Mouse (Mus musculus) kidney, postnatal 0 days (tissue): ENCODE results near the gene Cdkl1. TPM values are rescaled to one million over a fixed set of nuclear protein-coding genes. Genes with fewer than 3 reads are reported as not detected.

ENCODE experiments used
- ATAC-seq: fragments of 200-750 bp; cut with Nextera tagmentation; replicated peaks from 2 replicates; pipeline ENCODE4 v1.8.0; 2017; ENCODE audit warnings: low read depth, moderate number of reproducible peaks, moderate TSS enrichment, moderate library complexity; ENCODE audit not compliant: low FRiP score
- DNase-seq: peaks from one replicate; pipeline ENCODE4 v3.0.0-alpha.2; 2016; ENCODE audit warnings: low spot score
- H3K27ac ChIP-seq: fragments of 300-500 bp; sonication (generic); 2 replicates; pipeline ENCODE4 v1.5.1; 2014; ENCODE audit warnings: mild to moderate bottlenecking
- H3K27me3 ChIP-seq: fragments of 300-500 bp; sonication (generic); 2 replicates; pipeline ENCODE4 v1.6.1; 2014; ENCODE audit warnings: low read length, mixed read lengths; ENCODE audit not compliant: insufficient read depth
- H3K36me3 ChIP-seq: fragments of 300-500 bp; sonication (generic); 2 replicates; pipeline ENCODE4 v1.6.1; 2014; ENCODE audit warnings: low read length, mixed read lengths; ENCODE audit not compliant: insufficient read depth
- H3K4me1 ChIP-seq: fragments of 300-500 bp; sonication (generic); replicated peaks from 2 replicates; pipeline ENCODE4 v1.6.1; 2014; ENCODE audit warnings: antibody characterized with exemption, low read length, mixed read lengths; ENCODE audit not compliant: insufficient read depth
- H3K4me2 ChIP-seq: fragments of 300-500 bp; sonication (generic); 2 replicates; pipeline ENCODE4 v1.6.1; 2014; ENCODE audit warnings: mild to moderate bottlenecking, low read length, moderate library complexity, mixed read lengths
- H3K4me3 ChIP-seq: fragments of 300-500 bp; sonication (generic); replicated peaks from 2 replicates; pipeline ENCODE4 v1.5.1; 2014; ENCODE audit warnings: low read depth, low read length
- H3K9ac ChIP-seq: fragments of 300-500 bp; sonication (generic); 2 replicates; pipeline ENCODE4 v1.6.1; 2014; ENCODE audit warnings: low read depth, low read length
- H3K9me3 ChIP-seq: fragments of 300-500 bp; sonication (generic); replicated peaks from 2 replicates; pipeline ENCODE4 v1.6.1; 2016; ENCODE audit warnings: low read length, inconsistent platforms, mixed read lengths
- CTCF ChIP-seq: IDR thresholded peaks from 2 replicates; pipeline ENCODE4 v1.5.1; 2016; ENCODE audit warnings: antibody characterized with exemption, low read depth, mild to moderate bottlenecking, moderate library complexity
- WGBS: fragments of 180-500 bp; shearing (Covaris S2); extraction: QIAGEN DNeasy Blood & Tissue Kit; methylation state at CpG from one replicate; pipeline ENCODE4 v1.1.7; 2014; 5-methylcytosine and 5-hydroxymethylcytosine counted together
- polyA plus RNA-seq: library from polyadenylated mRNA; unstranded; fragments of >200 nt; fragmentation: Nextera tagmentation; extraction: Ambion mirVana; gene quantifications from 2 replicates; pipeline ENCODE4 v1.2.1, GENCODE M21; 2015

Cdkl1 gene
- polyA plus RNA-seq, 1 experiment from 2014 or later: 85.5 TPM

DNA sequence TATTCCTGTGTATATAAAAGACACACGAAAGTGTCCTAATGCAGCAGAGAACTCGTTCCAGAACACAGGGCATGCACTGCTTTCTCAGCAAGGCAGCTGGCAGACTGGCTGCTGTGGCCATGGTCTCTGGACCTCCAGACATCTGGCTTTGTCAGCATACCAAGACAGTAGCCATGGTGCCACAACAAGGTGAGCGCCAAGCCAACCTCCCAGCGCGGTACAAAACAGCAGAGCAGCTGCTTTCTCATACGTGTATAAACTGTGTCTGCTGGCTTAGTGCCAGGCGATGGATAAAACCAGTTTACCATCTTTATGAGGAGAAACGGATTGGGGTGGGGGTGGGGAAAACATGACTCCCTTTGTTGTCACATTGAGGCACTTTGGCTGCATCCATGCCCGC lies 25.5 kb downstream of the Cdkl1 start:
- no peak overlapping the region for H3K4me3 ChIP-seq
- H3K4me1 ChIP-seq: peaks cover 23% of the 10 kb centered on the region
- H3K27ac ChIP-seq: peak overlapping the region; percentile 19; the same call in 1 of the 2 replicates
- no peak overlapping the region for H3K4me2 ChIP-seq
- no peak for DNase-seq
- H3K36me3 ChIP-seq: no peaks in the 10 kb centered on the region
- no peaks in the 10 kb centered on the region for H3K9me3 ChIP-seq
- H3K27me3 ChIP-seq: no peaks in the 10 kb centered on the region
- no peak; the same call in 1 of the 2 replicates for ATAC-seq
- no peak for TF ChIP-seq CTCF
- H3K9ac ChIP-seq: no peak overlapping the region
- 65% methylated on average over 9 of the region's 9 CpGs for WGBS

DNA sequence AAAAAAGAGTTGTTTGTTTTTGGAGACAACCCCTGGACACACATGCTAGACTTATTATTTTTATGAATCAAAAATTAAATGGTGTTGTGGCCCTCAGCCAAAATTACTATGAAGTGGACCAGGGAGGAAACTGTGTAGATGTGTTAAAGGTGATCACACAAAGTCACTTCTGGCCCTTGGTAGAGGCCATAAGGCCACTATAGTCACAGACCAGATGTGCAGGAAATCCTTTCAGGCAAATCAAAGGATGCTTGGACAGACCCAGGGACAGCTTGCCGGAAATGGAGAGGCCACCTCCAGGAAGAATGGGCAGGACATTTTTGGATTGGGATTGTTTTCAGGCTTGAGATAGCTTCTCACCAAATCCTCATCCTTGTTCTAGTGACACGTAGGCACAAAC lies 29.5 kb downstream of the Cdkl1 start:
- Histone ChIP-seq H3K4me2 (no peak overlapping the region), H3K9me3 (no peaks in the 10 kb centered on the region), H3K27ac (0 out of 2 replicates have a peak overlapping the region, but pooled peaks have one; percentile 71), H3K36me3 (no peaks in the 10 kb centered on the region), H3K4me1 (peaks cover 25% of the 10 kb centered on the region), H3K4me3 (no peak overlapping the region), H3K9ac (no peak overlapping the region), H3K27me3 (no peaks in the 10 kb centered on the region)
- WGBS: 66% methylated on average over 2 of the region's 2 CpGs
- TF ChIP-seq CTCF: no peak
- DNase-seq: peak; percentile 55
- no peak for ATAC-seq

DNA sequence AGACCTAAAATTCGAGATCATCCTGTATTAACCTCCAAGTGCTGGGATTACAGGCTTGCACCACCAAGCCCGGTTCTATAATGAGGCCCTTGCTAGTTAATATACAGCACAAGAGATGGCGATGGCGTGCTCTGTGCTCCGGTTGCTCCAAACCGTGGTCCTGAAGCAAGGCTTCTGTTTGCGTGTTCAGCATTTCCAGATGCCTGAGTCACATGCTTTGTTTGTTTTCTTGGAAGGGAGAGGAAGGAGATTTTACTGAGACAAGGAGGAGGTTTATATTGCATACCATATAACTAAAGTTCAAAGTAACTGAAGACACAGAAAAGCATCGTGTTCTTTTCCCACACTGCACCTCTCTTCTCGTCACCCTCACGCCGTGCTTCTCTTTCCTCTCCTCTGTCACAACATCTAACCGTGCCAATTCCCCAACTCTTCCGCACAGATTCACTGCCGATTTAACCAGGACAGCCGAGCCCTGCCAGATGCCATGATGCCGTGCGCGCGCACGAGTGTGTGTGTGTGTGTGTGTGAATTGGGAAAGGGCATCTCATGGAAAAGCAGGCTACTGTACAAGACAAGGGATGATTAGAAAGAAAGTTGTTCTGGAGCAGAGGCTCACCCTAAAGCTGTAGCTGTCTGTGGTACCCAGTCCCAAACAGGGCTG lies 30.2 kb downstream of the Cdkl1 start:
- H3K27ac ChIP-seq: peak overlapping the region; percentile 71
- 66% methylated on average over 20 of the region's 20 CpGs for WGBS
- no peak overlapping the region for H3K4me3 ChIP-seq
- no peaks in the 10 kb centered on the region for H3K27me3 ChIP-seq
- peaks cover 20% of the 10 kb centered on the region for H3K4me1 ChIP-seq
- ATAC-seq: no peak
- no peak overlapping the region for H3K9ac ChIP-seq
- H3K9me3 ChIP-seq: no peaks in the 10 kb centered on the region
- no peaks in the 10 kb centered on the region for H3K36me3 ChIP-seq
- no peak for TF ChIP-seq CTCF
- no peak overlapping the region for H3K4me2 ChIP-seq
- DNase-seq: peak; percentile 53

DNA sequence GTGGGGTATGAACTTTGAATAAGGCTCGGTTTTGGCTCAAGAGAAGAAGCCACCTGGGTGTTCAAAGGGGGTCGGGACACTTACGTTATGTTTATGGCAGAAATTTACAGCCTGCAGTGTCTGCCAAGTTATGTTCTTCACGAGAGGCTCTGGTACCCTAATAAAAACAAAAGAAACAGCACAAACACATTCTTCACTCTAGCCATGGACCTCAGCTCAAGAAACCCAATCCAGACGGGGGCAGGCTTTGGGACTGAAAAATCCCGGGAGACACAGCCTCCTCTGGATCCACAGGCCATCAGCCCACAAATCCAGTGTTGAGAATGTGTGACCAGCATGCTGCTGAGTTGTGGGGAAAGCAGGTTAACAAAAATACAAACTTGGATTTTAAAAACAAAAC lies 31.1 kb downstream of the Cdkl1 start:
- Histone ChIP-seq H3K27ac (peak overlapping the region; percentile 82; the same call in 1 of the 2 replicates), H3K4me2 (no peak overlapping the region)
- ATAC-seq: no peak

DNA sequence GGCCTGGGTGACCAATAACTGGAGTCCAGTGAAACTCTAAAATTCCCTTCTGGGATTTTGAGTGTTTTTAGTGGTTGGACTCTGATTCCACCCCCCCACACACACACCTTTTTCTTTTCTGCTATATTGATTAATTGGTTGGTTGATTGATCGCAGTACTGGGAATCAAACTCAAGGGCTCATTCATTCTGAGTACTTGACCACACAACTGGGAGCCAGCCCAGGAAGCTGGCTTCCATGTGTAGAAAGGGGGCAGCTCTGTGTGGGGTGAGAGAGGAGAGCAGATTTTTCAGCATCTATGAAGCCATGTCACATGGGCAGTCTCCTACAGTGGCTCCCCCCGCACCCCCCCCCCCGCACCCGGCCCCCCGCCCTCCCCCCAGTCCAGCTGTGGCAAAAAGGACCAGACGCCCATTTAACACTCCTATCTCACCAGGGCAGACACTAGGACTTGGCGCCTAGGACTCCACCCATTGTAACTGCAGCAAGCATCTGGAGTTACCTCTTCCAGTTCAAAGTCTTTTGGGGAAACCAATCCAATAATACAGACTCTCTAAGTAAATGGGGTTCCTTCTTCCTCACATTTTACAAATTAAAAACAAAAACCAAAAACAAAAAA lies 31.7 kb downstream of the Cdkl1 start:
- peak overlapping the region; percentile 54; the same call in 1 of the 2 replicates for H3K4me2 ChIP-seq
- no peaks in the 10 kb centered on the region for H3K9me3 ChIP-seq
- no peak; the same call in 1 of the 2 replicates for ATAC-seq
- no peak overlapping the region for H3K9ac ChIP-seq
- H3K27me3 ChIP-seq: no peaks in the 10 kb centered on the region
- H3K4me1 ChIP-seq: peaks cover 15% of the 10 kb centered on the region
- DNase-seq: no peak
- H3K36me3 ChIP-seq: no peaks in the 10 kb centered on the region
- peak overlapping the region; percentile 82 for H3K27ac ChIP-seq
- H3K4me3 ChIP-seq: no peak overlapping the region
- TF ChIP-seq CTCF: no peak
- 23% methylated on average over 7 of the region's 7 CpGs for WGBS

More for the DNA sequence above, 31.1 kb downstream of the Cdkl1 start:
- WGBS: 16% methylated on average over 6 of the region's 6 CpGs
- no peaks in the 10 kb centered on the region for H3K27me3 ChIP-seq
- H3K4me1 ChIP-seq: peaks cover 15% of the 10 kb centered on the region
- no peaks in the 10 kb centered on the region for H3K9me3 ChIP-seq
- DNase-seq: peak; percentile 73
- H3K36me3 ChIP-seq: no peaks in the 10 kb centered on the region
- H3K9ac ChIP-seq: no peak overlapping the region
- TF ChIP-seq CTCF: peak; percentile 17; the same call in 1 of the 2 replicates
- H3K4me3 ChIP-seq: no peak overlapping the region

DNA sequence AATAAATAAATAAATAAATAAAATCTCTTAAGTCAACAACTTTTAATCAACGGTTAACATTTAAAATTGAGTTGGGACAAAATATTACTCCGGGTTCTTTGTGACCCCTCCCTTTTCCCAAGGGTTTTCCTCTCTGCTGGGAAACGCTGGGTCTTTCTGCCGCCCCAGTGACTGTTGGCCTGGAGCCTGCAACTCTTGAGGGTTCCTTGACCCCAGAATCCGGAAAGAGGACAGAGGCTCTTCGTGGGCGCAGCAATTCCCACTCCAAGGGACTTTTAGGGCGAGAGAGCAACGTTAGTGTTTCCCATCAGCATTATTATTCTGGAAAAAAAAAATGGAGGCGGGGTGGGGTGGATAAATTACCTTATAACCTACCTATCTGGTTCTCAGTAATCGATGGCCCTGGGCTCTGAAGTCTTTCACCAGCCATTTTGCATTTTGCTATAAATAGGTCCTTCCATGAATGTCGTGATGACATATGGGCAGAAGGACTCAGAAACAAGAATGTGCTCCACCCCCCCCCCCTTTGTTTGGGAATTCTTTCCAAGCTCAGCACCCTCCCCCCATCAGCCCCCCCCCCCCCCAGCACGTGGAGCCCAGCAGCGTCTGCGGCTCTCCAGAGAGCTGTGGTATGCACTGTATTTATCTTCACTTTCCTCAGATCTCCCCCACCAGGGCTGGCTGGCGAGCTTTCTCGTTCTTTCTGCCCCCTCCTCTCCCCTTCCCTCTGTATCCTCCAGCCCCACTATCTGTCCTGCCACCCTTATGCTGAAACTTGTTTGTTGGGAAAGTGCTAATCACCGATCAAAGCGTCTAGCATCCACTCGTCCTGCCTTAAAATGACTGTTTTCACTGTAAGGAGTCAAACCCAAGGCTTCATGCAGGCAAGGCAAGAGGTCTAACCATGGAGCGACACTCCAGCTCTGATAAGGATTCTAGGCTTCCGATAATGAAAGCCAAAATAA lies 32.6 kb downstream of the Cdkl1 start:
- no peak for TF ChIP-seq CTCF
- Histone ChIP-seq H3K36me3 (no peaks in the 10 kb centered on the region), H3K27me3 (no peaks in the 10 kb centered on the region), H3K27ac (peak overlapping the region; percentile 85), H3K9ac (0 out of 2 replicates have a peak overlapping the region, but pooled peaks have one; percentile 27), H3K4me2 (peak overlapping the region; percentile 54), H3K4me3 (peak overlapping the region; percentile 11; the same call in 1 of the 2 replicates), H3K9me3 (no peaks in the 10 kb centered on the region), H3K4me1 (peaks cover 15% of the 10 kb centered on the region)
- WGBS: 10% methylated on average over 22 of the region's 22 CpGs
- DNase-seq (peak; percentile 74), ATAC-seq (peak; percentile 37)
